Mouse (Mus musculus) midbrain, embryonic 10.5 days (tissue): Measurements from ENCODE around the gene Jph4. TPM values are rescaled to one million over a fixed set of nuclear protein-coding genes. Genes with fewer than 3 reads are reported as not detected.

Experiments used
- DNase-seq: peaks from one replicate; pipeline ENCODE4 v3.0.0-alpha.2; 2017; ENCODE audit warnings: low spot score
- H3K27ac ChIP-seq: fragments of 300-500 bp; sonication (generic); replicated peaks from 2 replicates; pipeline ENCODE4 v1.5.1; 2016; ENCODE audit warnings: mild to moderate bottlenecking
- H3K27me3 ChIP-seq: fragments of 300-500 bp; sonication (generic); 2 replicates; pipeline ENCODE4 v1.6.1; 2016; ENCODE audit warnings: low read depth, mild to moderate bottlenecking; ENCODE audit not compliant: poor library complexity, severe bottlenecking
- H3K36me3 ChIP-seq: fragments of 300-500 bp; sonication (generic); 2 replicates; pipeline ENCODE4 v1.6.1; 2016; ENCODE audit warnings: mild to moderate bottlenecking, moderate library complexity
- H3K4me1 ChIP-seq: fragments of 300-500 bp; sonication (generic); 2 replicates; pipeline ENCODE4 v1.6.1; 2016
- H3K4me3 ChIP-seq: fragments of 300-500 bp; sonication (generic); 2 replicates; pipeline ENCODE4 v1.5.1; 2016; ENCODE audit warnings: mild to moderate bottlenecking, moderate library complexity
- H3K9me3 ChIP-seq: fragments of 300-500 bp; sonication (generic); replicated peaks from 2 replicates; pipeline ENCODE4 v1.6.1; 2016; ENCODE audit warnings: mild to moderate bottlenecking
- WGBS: fragments of 180-500 bp; shearing (Covaris S2); methylation state at CpG from one replicate; pipeline ENCODE4 v1.1.7; 2016; 5-methylcytosine and 5-hydroxymethylcytosine counted together
- polyA plus RNA-seq: library from polyadenylated mRNA; unstranded; fragments of >200 nt; fragmentation: Nextera tagmentation; extraction: Ambion mirVana; gene quantifications from 2 replicates; pipeline ENCODE4 v1.2.1, GENCODE M21; 2016

Jph4 gene
- polyA plus RNA-seq, 1 experiment from 2014 or later, result 0.53 TPM

GRCm38 (mm10) chr14:55113975-55114645 lies 2.6 kb downstream of the Jph4 start:
- Histone ChIP-seq H3K9me3 (no peaks in the 10 kb centered on the region), H3K4me1 (peaks cover 54% of the 10 kb centered on the region), H3K27me3 (peaks cover 94% of the 10 kb centered on the region), H3K27ac (peak overlapping the region; percentile 84; the same call in 1 of the 2 replicates), H3K4me3 (peak overlapping the region; percentile 81), H3K36me3 (no peaks in the 10 kb centered on the region)
- WGBS, result 10% methylated on average over 25 of the region's 26 CpGs
- DNase-seq, result peak; percentile 53

GRCm38 (mm10) chr14:55113351-55113974 lies 3.3 kb downstream of the Jph4 start:
- no peak for DNase-seq
- Histone ChIP-seq H3K27ac (no peak overlapping the region), H3K27me3 (peaks cover 96% of the 10 kb centered on the region), H3K9me3 (no peaks in the 10 kb centered on the region), H3K4me1 (peaks cover 61% of the 10 kb centered on the region), H3K36me3 (no peaks in the 10 kb centered on the region), H3K4me3 (peak overlapping the region; percentile 81; the same call in 1 of the 2 replicates)
- 70% methylated on average over 51 of the region's 51 CpGs for WGBS

GRCm38 (mm10) chr14:55111720-55112119 lies 5.0 kb downstream of the Jph4 start:
- WGBS, result 82% methylated on average over 2 of the region's 2 CpGs

GRCm38 (mm10) chr14:55110076-55110475 lies 6.7 kb downstream of the Jph4 start:
- Histone ChIP-seq H3K4me3 (no peak overlapping the region), H3K36me3 (no peaks in the 10 kb centered on the region), H3K27ac (no peak overlapping the region), H3K4me1 (peaks cover 71% of the 10 kb centered on the region), H3K27me3 (peaks cover 79% of the 10 kb centered on the region), H3K9me3 (no peaks in the 10 kb centered on the region)
- DNase-seq, result no peak
- WGBS, result 34% methylated on average over 9 of the region's 9 CpGs

More at GRCm38 (mm10) chr14:55111720-55112119, 5.0 kb downstream of the Jph4 start:
- Histone ChIP-seq H3K9me3 (no peaks in the 10 kb centered on the region), H3K27me3 (peaks cover 94% of the 10 kb centered on the region), H3K36me3 (no peaks in the 10 kb centered on the region), H3K4me1 (peaks cover 71% of the 10 kb centered on the region), H3K4me3 (no peak overlapping the region), H3K27ac (no peak overlapping the region)
- no peak for DNase-seq

GRCm38 (mm10) chr14:55109048-55109873 lies 7.5 kb downstream of the Jph4 start:
- peaks cover 67% of the 10 kb centered on the region for H3K4me1 ChIP-seq
- no peaks in the 10 kb centered on the region for H3K36me3 ChIP-seq
- peak overlapping the region; percentile 78 for H3K27ac ChIP-seq
- H3K9me3 ChIP-seq, result no peaks in the 10 kb centered on the region
- H3K4me3 ChIP-seq, result peak overlapping the region; percentile 44
- WGBS, result 10% methylated on average over 21 of the region's 21 CpGs
- no peak for DNase-seq
- H3K27me3 ChIP-seq, result peaks cover 79% of the 10 kb centered on the region

GRCm38 (mm10) chr14:55108202-55108870 lies 8.4 kb downstream of the Jph4 start:
- DNase-seq, result peak; percentile 52
- H3K4me3 ChIP-seq, result peak overlapping the region; percentile 20; the same call in 1 of the 2 replicates
- peaks cover 58% of the 10 kb centered on the region for H3K4me1 ChIP-seq
- peaks cover 79% of the 10 kb centered on the region for H3K27me3 ChIP-seq
- H3K9me3 ChIP-seq, result no peaks in the 10 kb centered on the region
- WGBS, result 35% methylated on average over 9 of the region's 9 CpGs
- H3K36me3 ChIP-seq, result no peaks in the 10 kb centered on the region
- H3K27ac ChIP-seq, result peak overlapping the region; percentile 78

GRCm38 (mm10) chr14:55106990-55107389 lies 9.7 kb downstream of the Jph4 start:
- DNase-seq, result no peak
- H3K9me3 ChIP-seq, result no peaks in the 10 kb centered on the region
- no peak overlapping the region for H3K27ac ChIP-seq
- no peaks in the 10 kb centered on the region for H3K36me3 ChIP-seq
- H3K27me3 ChIP-seq, result peaks cover 67% of the 10 kb centered on the region
- H3K4me1 ChIP-seq, result peaks cover 57% of the 10 kb centered on the region
- H3K4me3 ChIP-seq, result no peak overlapping the region; the same call in 1 of the 2 replicates
- WGBS, result 68% methylated on average over 8 of the region's 8 CpGs

GRCm38 (mm10) chr14:55105836-55106809 lies 10.6 kb downstream of the Jph4 start, which contains the start of gene Ap1g2:
Ap1g2 (minus strand) TSS chr14:55106593.
- DNase-seq, result peak; percentile 78
- WGBS, result under 1% methylated on average over 39 of the region's 39 CpGs
- Histone ChIP-seq H3K27me3 (peaks cover 58% of the 10 kb centered on the region), H3K27ac (peak within 1 kb of the TSS; percentile 80), H3K36me3 (no peaks in the 10 kb centered on the region), H3K9me3 (no peaks in the 10 kb centered on the region), H3K4me3 (peak within 1 kb of the TSS; percentile 57), H3K4me1 (peaks cover 57% of the 10 kb centered on the region)

- 4% methylated on average over 7 of the region's 7 CpGs for WGBS
- Histone ChIP-seq H3K4me3 (peak overlapping the region; percentile 57), H3K36me3 (no peaks in the 10 kb centered on the region; the same call in 1 of the 2 replicates), H3K4me1 (peaks cover 57% of the 10 kb centered on the region), H3K27ac (peak overlapping the region; percentile 80), H3K9me3 (no peaks in the 10 kb centered on the region), H3K27me3 (peaks cover 51% of the 10 kb centered on the region)
- DNase-seq, result no peak
Measured at GRCm38 (mm10) chr14:55105386-55105785, 11.3 kb downstream of the Jph4 start.

- 86% methylated on average over 18 of the region's 18 CpGs for WGBS
- H3K9me3 ChIP-seq, result no peaks in the 10 kb centered on the region
Measured at GRCm38 (mm10) chr14:55104365-55104764, 12.4 kb downstream of the Jph4 start.

GRCm38 (mm10) chr14:55102253-55102785 lies 14.4 kb downstream of the Jph4 start:
- Histone ChIP-seq H3K4me1 (peaks cover 33% of the 10 kb centered on the region), H3K36me3 (peaks cover 24% of the 10 kb centered on the region), H3K4me3 (no peak overlapping the region), H3K27ac (no peak overlapping the region), H3K27me3 (peaks cover 24% of the 10 kb centered on the region), H3K9me3 (no peaks in the 10 kb centered on the region)
- WGBS, result 85% methylated on average over 15 of the region's 15 CpGs
- DNase-seq, result no peak

More at GRCm38 (mm10) chr14:55104365-55104764, 12.4 kb downstream of the Jph4 start:
- Histone ChIP-seq H3K27ac (no peak overlapping the region), H3K36me3 (peaks cover 4% of the 10 kb centered on the region), H3K27me3 (peaks cover 41% of the 10 kb centered on the region), H3K4me1 (peaks cover 47% of the 10 kb centered on the region), H3K4me3 (no peak overlapping the region)
- DNase-seq, result no peak
